Mouse (Mus musculus) midbrain, embryonic 16.5 days (tissue): ENCODE measurements around the gene Serpinb9g. TPM values are rescaled to one million over a fixed set of nuclear protein-coding genes. Genes with fewer than 3 reads are reported as not detected.
"Not testable (repeated sequence)": the region's sequence is repeated elsewhere in the genome, so short reads cannot be mapped to it uniquely, and the experiment has no call there.

ENCODE experiments used
- ATAC-seq: fragments of 200-750 bp; cut with Nextera tagmentation; 2 replicates; pipeline ENCODE4 v1.8.0; 2017; ENCODE audit warnings: moderate TSS enrichment
- H3K27ac ChIP-seq: fragments of 300-500 bp; sonication (generic); 2 replicates; pipeline ENCODE4 v1.5.1; 2014; ENCODE audit warnings: mild to moderate bottlenecking, low read length, mixed read lengths
- H3K27me3 ChIP-seq: fragments of 300-500 bp; sonication (generic); 2 replicates; pipeline ENCODE4 v1.6.1; 2014; ENCODE audit warnings: low read depth, low read length, mixed read lengths; ENCODE audit not compliant: control insufficient read depth, insufficient read depth
- H3K36me3 ChIP-seq: fragments of 300-500 bp; sonication (generic); 2 replicates; pipeline ENCODE4 v1.6.1; 2014; ENCODE audit warnings: mild to moderate bottlenecking, low read length, moderate library complexity, mixed read lengths; ENCODE audit not compliant: control insufficient read depth, insufficient read depth
- H3K4me1 ChIP-seq: fragments of 300-500 bp; sonication (generic); 2 replicates; pipeline ENCODE4 v1.6.1; 2014; ENCODE audit warnings: mild to moderate bottlenecking, low read length, mixed read lengths; ENCODE audit not compliant: control insufficient read depth, insufficient read depth
- H3K4me2 ChIP-seq: fragments of 300-500 bp; sonication (generic); 2 replicates; pipeline ENCODE4 v1.6.1; 2014; ENCODE audit warnings: mild to moderate bottlenecking, low read length, mixed read lengths
- H3K4me3 ChIP-seq: fragments of 300-500 bp; sonication (generic); 2 replicates; pipeline ENCODE4 v1.5.1; 2014; ENCODE audit warnings: low read depth, mild to moderate bottlenecking, low read length, moderate library complexity, mixed read lengths
- H3K9ac ChIP-seq: fragments of 300-500 bp; sonication (generic); 2 replicates; pipeline ENCODE4 v1.6.1; 2014; ENCODE audit warnings: low read depth, low read length, mixed read lengths
- H3K9me3 ChIP-seq: fragments of 300-500 bp; sonication (generic); replicated peaks from 2 replicates; pipeline ENCODE4 v1.6.1; 2014; ENCODE audit warnings: mild to moderate bottlenecking, low read length, mixed read lengths; ENCODE audit not compliant: control insufficient read depth, poor library complexity, severe bottlenecking
- WGBS: fragments of 180-500 bp; shearing (Covaris S2); extraction: QIAGEN DNeasy Blood & Tissue Kit; methylation state at CpG from one replicate; pipeline ENCODE4 v1.1.7; 2014; 5-methylcytosine and 5-hydroxymethylcytosine counted together
- polyA plus RNA-seq: library from polyadenylated mRNA; unstranded; fragments of >200 nt; fragmentation: Nextera tagmentation; extraction: Ambion mirVana; gene quantifications from 2 replicates; pipeline ENCODE4 v1.2.1, GENCODE M21; 2015

The Serpinb9g gene
- not detected in 2 replicates for polyA plus RNA-seq

DNA sequence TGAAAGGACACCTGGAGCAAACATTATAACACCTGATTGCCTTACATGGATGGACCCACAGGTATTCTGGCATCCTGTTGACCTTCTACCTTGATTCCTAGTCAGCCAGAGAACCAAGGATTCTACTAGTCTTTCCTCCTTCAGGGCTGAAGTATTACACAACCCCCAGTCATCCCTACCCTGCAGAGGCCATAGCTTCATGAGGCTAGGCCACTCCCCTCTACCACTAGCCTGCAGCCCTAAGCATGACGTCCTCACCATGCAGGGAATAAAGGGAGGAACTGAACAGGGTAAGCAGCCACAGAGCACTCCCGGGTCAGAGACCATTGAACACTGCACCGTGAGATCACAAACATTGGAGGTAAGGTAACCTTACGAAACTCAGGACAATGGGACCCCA lies at the start of gene Serpinb9g:
Gene Serpinb9g, plus strand, starts transcription at position 301 of the 400 bp plus-strand sequence.
- H3K4me3 ChIP-seq, H3K9ac ChIP-seq, H3K27me3 ChIP-seq, ATAC-seq, H3K36me3 ChIP-seq, H3K27ac ChIP-seq, H3K4me2 ChIP-seq, H3K4me1 ChIP-seq, H3K9me3 ChIP-seq: not testable (repeated sequence)
- WGBS = 78% methylated on average over 4 of the region's 4 CpGs

DNA sequence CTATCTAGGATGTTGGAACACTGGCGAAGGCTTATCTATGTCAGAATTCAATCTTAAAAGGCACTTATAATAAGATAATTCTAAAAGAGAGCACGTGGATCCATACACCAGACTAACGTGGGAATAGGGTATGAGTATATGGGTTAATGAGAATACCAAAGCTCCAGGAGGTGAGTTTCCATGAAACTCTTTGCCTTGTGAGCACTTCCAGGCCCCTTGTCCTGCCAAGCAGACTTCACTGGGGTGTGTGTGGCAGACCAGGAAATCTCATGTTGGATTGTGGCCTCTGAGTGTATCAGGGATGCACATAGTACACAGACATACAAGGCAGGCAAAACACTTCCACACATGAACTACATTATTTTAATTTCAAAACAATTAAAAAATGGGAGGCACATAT lies 718 bp upstream of the Serpinb9g start:
- not testable (repeated sequence) for H3K9me3 ChIP-seq, H3K27ac ChIP-seq, H3K4me1 ChIP-seq, H3K27me3 ChIP-seq, ATAC-seq, H3K4me3 ChIP-seq, H3K4me2 ChIP-seq, H3K9ac ChIP-seq, H3K36me3 ChIP-seq
- WGBS = 65% methylated on average over 3 of the region's 3 CpGs

DNA sequence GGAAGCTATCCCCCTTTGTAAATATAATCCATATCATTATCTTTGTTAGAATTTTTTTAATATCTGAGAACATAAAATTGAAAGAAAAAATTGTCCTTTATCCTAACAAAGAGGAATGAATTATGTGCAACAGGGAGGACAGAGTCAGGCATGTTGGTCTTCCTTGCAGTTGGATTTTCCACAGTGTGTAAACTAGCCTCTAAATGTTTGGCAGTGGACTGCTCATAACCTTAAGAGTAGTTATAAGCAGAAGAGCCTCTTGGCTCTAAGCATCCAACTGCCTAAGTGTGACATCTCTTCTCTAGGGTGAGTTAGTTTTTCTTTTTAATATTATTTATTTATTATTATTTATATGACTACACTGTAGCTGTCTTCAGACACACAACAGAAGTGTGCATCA lies 40.0 kb downstream of the Serpinb9g start:
- H3K4me1 ChIP-seq = no peaks in the 10 kb centered on the region
- no peak overlapping the region for H3K4me2 ChIP-seq
- no peaks in the 10 kb centered on the region for H3K27me3 ChIP-seq
- no peak overlapping the region for H3K27ac ChIP-seq
- no peak overlapping the region for H3K9ac ChIP-seq
- H3K4me3 ChIP-seq = no peak overlapping the region
- no peak for ATAC-seq
- H3K9me3 ChIP-seq = peaks cover 14% of the 10 kb centered on the region
- H3K36me3 ChIP-seq = no peaks in the 10 kb centered on the region

DNA sequence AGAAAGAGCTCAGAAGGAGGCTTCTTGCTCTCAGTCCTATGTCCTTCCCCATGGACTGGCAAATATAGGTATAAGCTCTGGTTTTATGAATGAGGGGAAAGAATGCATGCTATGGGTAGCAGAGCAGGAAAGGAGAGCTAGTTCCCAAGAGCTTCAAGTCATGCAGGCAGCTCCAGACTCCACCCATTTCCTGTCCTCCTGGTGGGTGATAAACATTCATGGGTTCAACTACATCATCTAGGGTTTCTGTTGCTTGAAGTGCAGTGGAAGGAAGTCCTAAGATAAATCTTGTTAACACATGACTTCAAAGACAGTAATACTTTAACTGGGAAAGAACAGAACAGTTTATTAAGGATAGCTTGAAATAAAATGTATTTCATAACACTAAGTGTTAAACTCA lies 48.2 kb downstream of the Serpinb9g start:
- Histone ChIP-seq H3K9me3 (0 out of 2 replicates have a peak, but pooled peaks cover 6% of the 10 kb centered on the region), H3K4me3 (no peak overlapping the region), H3K9ac (no peak overlapping the region), H3K36me3 (no peaks in the 10 kb centered on the region), H3K27ac (no peak overlapping the region), H3K27me3 (no peaks in the 10 kb centered on the region), H3K4me2 (no peak overlapping the region), H3K4me1 (no peaks in the 10 kb centered on the region)
- ATAC-seq = no peak

Other genes with a start within 250 kb of the Serpinb9g start
- gene Serpinb9e, start 235.2 kb upstream of the Serpinb9g start, polyA plus RNA-seq = not detected in 2 replicates
- gene Serpinb9f, start 160.7 kb upstream of the Serpinb9g start, polyA plus RNA-seq = not detected in 2 replicates
- gene Gm11397, start 89.0 kb upstream of the Serpinb9g start, polyA plus RNA-seq = not detected in 2 replicates
- gene Serpinb6d, start 176.6 kb downstream of the Serpinb9g start, polyA plus RNA-seq = not detected in 2 replicates